Mouse (Mus musculus): ENCODE data around the gene Tpcn1.

Tpcn1 gene

DNA sequence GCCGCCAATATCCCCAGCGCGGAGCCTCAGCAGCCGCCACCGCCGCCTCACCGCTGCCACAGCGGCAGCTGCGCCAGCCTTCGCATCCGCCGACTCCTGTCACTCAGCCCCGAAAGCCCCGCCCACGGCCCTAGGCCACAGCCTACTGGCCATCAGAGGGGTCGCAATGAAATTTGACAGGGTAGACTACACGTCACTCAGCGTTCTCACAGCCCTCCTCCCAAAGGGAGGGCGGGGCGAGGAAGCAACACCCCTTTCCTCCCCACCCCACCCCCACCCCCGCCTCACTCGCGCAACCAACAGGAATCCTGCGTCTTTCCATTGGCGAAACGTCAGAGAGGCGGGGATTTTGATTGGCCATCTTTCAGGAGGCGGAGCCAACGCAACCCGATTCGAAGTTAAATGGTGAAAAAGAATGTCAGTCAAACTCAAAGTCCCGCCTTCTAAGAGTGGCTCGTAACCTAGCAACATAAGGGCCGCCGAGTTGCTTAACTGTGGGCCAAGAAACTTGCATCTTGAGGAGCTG, at the start of gene Tpcn1, which contains the start of gene Iqcd:
Gene Tpcn1 (minus strand): TSS at position 105 of the 526 bp plus-strand sequence.
Gene Iqcd (plus strand): TSS at position 448 of the 526 bp plus-strand sequence.
- peak; percentile 98 for DNase-seq (ENCODE audit: low spot score)

- DNase-seq (ENCODE audit: low spot score), result no peak
Observed at GRCm38 (mm10) chr5:120635633-120636032, 47.2 kb upstream of the Tpcn1 start.

DNA sequence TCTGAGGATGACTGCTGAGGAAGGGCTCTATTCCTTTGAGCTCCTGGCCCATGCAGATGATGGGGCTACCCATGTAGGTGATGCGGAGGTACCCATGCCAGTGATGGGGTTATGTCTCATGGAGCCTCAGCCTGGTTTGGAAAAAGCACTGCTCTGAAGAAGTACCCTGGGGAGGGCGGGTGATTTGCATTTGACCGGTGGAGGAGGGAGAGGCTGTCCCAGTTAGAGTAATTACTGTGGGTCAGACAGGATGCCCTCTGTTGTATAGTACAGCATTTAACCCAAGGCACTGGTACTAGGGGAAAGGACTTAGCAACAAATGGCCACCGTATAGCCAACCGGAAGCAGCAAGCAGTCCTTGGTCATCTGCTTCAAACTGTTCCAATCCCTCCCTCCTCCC, 46.4 kb upstream of the Tpcn1 start:
- no peak for DNase-seq (ENCODE audit: low spot score)

- DNase-seq (ENCODE audit: low spot score), result no peak
Observed at GRCm38 (mm10) chr5:120634131-120634530, 45.7 kb upstream of the Tpcn1 start, which contains the start of gene Cfap73. Gene Cfap73 (minus strand): TSS chr5:120634235.

GRCm38 (mm10) chr5:120631892-120632291, 43.4 kb upstream of the Tpcn1 start:
- DNase-seq (ENCODE audit: low spot score), result no peak

DNA sequence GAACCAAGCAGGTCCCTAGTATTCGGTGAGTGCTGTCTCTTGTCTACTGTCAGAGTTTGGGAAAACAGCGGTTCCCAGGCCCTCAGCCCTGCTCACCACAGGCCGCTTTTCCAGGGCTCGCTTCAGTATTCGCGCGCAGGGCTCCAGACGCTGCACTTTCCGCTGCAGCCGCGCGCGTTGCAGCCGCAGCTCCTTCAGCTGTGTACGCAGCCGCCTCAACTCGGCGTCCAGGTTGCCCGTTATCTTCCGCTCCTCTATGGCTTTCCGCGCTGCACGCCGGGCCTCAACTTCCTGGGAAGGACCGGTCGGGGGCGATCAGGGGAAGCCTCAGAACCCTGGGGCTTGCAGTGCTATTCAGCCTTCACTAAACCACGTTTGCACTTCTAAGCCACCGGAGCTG, 42.7 kb upstream of the Tpcn1 start:
- no peak for DNase-seq (ENCODE audit: low spot score)

- DNase-seq (ENCODE audit: low spot score), result no peak
Observed at GRCm38 (mm10) chr5:120628624-120629023, 40.2 kb upstream of the Tpcn1 start.

- DNase-seq (ENCODE audit: low spot score), result no peak
Observed at GRCm38 (mm10) chr5:120627515-120628300, 39.2 kb upstream of the Tpcn1 start.

GRCm38 (mm10) chr5:120626399-120626798, 37.9 kb upstream of the Tpcn1 start:
- peak; percentile 31 for DNase-seq (ENCODE audit: low spot score)

DNA sequence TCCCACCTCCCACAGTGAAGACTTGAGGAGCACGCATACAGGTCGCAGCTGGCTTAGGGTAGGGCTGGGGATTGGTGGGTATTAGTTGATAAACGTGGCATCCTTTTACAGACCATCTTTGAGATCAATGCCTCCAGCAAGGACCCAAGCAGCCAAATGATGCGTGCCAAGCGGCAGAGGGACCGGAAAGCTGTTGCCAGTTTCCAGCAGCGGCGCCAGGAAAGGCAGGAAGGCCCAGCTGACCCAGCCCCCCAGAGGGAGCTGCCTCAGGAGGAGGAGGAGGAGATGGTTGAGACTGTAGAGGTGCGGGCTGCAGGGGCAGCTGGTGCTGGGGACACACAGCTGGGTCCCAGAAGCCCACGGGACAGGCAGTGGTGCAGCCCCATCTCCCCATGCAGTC, 36.0 kb upstream of the Tpcn1 start:
- DNase-seq (ENCODE audit: low spot score), result no peak

DNA sequence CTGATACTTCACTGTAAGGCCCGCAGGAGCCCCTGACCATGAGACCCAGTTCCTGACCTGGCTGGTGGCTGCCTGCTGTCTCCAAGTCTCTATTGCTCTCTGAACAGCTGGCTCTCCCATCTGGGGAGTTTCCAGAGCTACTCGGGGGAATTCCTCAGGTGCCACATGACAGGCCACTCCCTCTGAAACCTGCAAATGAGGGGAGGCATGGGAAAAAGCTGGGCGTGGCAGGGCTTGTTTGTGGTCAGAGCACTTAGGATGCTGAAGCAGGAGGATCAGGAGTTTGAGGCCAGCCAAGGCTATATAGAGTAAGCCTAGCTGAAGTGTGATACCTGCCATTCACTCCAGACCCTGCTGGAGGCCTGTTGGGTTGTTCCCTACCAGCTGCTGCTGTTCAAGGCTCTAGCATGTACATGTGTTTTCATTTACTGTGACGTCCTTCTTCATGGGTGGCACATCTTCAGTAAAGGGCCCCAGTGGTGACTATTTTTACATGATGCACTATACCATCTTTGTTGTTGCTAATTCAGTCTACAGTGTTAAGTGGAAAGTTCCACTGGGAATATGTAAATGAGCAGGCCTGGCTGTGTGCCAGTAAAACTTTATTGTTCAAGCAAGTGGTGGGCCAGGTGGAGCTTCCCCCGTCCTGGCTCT, 33.9 kb upstream of the Tpcn1 start:
- DNase-seq (ENCODE audit: low spot score), result no peak

- DNase-seq (ENCODE audit: low spot score), result no peak
Observed at GRCm38 (mm10) chr5:120621846-120622197, 33.3 kb upstream of the Tpcn1 start.

- no peak for DNase-seq (ENCODE audit: low spot score)
Observed at GRCm38 (mm10) chr5:120621078-120621765, 32.7 kb upstream of the Tpcn1 start.

DNA sequence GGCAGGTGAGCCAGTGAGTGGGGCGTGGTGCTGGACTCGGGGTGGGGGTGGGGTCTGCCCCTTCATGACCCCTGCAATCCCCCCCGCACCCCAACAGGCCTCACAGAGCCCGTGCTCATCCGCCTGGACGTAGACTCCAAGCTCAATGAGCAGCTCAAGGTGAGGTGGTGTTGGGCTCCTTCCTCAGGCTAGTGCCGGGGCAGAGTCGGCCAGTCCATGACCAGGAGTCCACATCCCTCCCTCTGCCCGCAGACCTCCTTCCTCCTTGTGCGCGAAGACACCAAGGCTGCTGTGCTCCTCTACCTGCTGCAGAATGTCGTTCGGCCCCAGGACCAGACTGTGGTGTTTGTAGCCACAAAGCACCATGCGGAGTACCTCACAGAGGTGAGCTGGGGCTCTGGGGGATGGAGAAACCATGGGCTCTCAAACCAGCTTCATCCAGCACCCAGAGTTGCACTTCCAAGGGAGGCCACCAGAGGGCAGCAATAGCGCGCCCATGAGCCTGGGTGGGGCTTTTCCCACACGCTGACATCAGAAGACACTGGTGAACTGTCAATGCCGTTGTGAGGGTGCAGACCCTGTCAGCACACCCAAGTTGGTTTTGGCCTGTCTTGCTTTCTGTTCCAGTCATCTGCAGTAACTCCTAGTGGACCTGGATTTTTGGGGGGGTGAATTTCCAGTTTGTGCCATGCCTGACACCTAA, 32.1 kb upstream of the Tpcn1 start:
- DNase-seq (ENCODE audit: low spot score), result peak; percentile 78

- DNase-seq (ENCODE audit: low spot score), result peak; percentile 68
Observed at GRCm38 (mm10) chr5:120619201-120619600, 30.7 kb upstream of the Tpcn1 start.

- DNase-seq (ENCODE audit: low spot score), result no peak
Observed at GRCm38 (mm10) chr5:120618778-120619177, 30.3 kb upstream of the Tpcn1 start.

DNA sequence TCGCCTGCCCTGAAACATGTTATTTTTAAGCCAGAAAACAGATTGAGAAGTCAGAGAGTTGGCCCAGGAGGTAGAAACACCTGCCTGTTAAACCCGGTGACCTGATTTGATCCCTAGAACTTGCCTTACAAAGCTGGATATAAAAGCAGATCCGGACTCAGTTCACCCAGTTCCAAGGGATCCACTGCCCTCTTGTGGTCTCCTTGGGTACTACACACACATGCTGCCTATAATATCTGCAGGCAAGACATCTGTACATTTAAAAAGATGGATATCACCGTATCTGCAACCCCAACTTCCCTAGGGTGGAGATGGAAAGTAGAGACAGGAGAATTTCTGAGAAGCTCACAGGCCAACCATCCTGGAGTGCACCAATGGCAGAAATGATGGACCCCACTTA, 27.4 kb upstream of the Tpcn1 start:
- no peak for DNase-seq (ENCODE audit: low spot score)

DNA sequence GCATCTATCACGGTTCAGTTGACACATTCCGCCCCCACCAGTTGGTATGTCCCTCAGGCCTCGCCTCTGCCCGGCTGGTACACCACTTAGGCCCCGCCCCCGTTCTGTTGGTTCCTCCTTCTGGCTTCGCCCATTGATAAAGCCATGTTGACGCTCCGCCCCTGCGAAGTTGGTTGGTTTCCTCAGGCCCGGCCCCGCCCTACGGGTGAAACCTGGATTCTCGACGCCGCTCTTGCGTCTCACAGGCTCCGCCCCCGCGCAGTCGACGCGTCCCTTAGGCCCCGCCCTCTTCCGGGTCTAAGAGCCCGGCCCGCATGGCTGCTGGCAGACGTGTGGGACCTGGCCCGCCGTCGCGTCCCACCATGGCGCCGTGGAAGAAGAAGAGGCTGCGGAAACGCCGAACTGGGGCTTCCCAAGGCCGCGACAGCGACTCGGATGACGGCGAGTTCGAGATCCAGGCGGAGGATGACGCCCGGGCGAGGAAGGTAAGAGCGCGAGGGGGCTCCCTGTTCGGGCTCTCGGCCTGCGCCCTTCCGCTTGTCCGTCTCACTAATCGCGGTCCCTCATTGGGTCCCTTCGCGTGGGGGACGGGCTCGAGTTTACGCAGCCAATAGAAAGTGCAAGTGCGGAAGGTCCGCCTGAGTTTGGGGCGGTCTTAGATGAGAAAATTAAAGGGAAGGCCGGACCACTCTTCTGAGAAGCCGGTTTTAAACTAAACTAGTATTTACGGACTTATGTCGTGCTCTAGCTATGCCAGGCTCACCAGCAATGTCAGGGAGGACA, 24.5 kb upstream of the Tpcn1 start:
- DNase-seq (ENCODE audit: low spot score), result peak; percentile 100

- peak; percentile 96 for DNase-seq (ENCODE audit: low spot score)
Observed at GRCm38 (mm10) chr5:120612442-120612821, 24.0 kb upstream of the Tpcn1 start, which contains the start of the genes Rita1 and Ddx54. Gene Rita1 (minus strand): TSS chr5:120612589. Gene Ddx54 (plus strand): TSS chr5:120612739.

GRCm38 (mm10) chr5:120611416-120611815, 22.9 kb upstream of the Tpcn1 start:
- no peak for DNase-seq (ENCODE audit: low spot score)

GRCm38 (mm10) chr5:120610906-120611305, 22.4 kb upstream of the Tpcn1 start:
- no peak for DNase-seq (ENCODE audit: low spot score)
